Mouse (Mus musculus): ENCODE data around the gene Dab2ip. TPM values are rescaled to one million over a fixed set of nuclear protein-coding genes. Genes with fewer than 3 reads are reported as not detected.

Dab2ip gene
- total and polyA plus RNA-seq, 3 experiments, result 4.9 to 15.6 (median 7.8) TPM

- in situ Hi-C loops (cut with MboI; ENCODE audit: low pct_ligation_motif_present, low pct_unique_long_range_greater_than_20kb, low sequenced_read_pairs), result no loop called here
- no peak overlapping the region for H3K27ac ChIP-seq (ENCODE audit: insufficient read depth, low read depth)
- no peak overlapping the region for H3K4me3 ChIP-seq (replicated peaks in 1 of 3; ENCODE audit: low read depth in 2 of 3, low read length in 2 of 3, poor library complexity in 1 of 3)
- H3K4me2 ChIP-seq (ENCODE audit: insufficient read depth, low read depth, poor library complexity, severe bottlenecking), result no peak overlapping the region
- TF ChIP-seq ZMIZ1 (IDR thresholded peaks at IDR 0.05; ENCODE audit: low read depth, low read length) (no peak), ZKSCAN1 (IDR thresholded peaks at IDR 0.05; ENCODE audit: borderline replicate concordance, low read depth, low read length) (no peak), TCF12 (IDR thresholded peaks at IDR 0.05; ENCODE audit: low read depth, low read length) (no peak), E2F4 (IDR thresholded peaks at IDR 0.05; ENCODE audit: insufficient replicate concordance, low read depth, low read length) (no peak), JUND (conservative IDR thresholded peaks at IDR 0.05; ENCODE audit: low read depth, low read length) (no peak)
- peaks cover 7 to 59% of the 10 kb centered on the region in 2 experiments for H3K4me1 ChIP-seq (ENCODE audit: control insufficient read depth in 1 of 2, insufficient read depth in 2 of 2)
- dilution Hi-C loops (cut with MboI; ENCODE audit: extremely low pct_ligation_motif_present, extremely low pct_unique_long_range_greater_than_20kb, low sequenced_read_pairs), result no loop called here
- DNase-seq (ENCODE audit: extremely low read depth), result no peak
- H3K9ac ChIP-seq (ENCODE audit: insufficient read depth, low read depth), result no peak overlapping the region
- H3K9me3 ChIP-seq (replicated peaks; ENCODE audit: low read length), result no peaks in the 10 kb centered on the region
- no peaks in the 10 kb centered on the region for H3K79me2 ChIP-seq (replicated peaks; ENCODE audit: control insufficient read depth, extremely low read depth, insufficient read depth, poor library complexity, severe bottlenecking)
- peaks cover 58 to 83% of the 10 kb centered on the region in 2 experiments for H3K36me3 ChIP-seq (replicated peaks in 1 of 2; ENCODE audit: control insufficient read depth in 1 of 2, insufficient read depth in 1 of 2, low read length in 1 of 2)
- H3K27me3 ChIP-seq (replicated peaks), result no peaks in the 10 kb centered on the region
These were observed 162.0 kb downstream of the Dab2ip start for GRCm38 (mm10) chr2:35720104-35720503.

- H3K27me3 ChIP-seq (replicated peaks), result no peaks in the 10 kb centered on the region
- DNase-seq (ENCODE audit: extremely low read depth), result no peak
- no peak overlapping the region for H3K4me3 ChIP-seq (replicated peaks in 1 of 3; ENCODE audit: low read depth in 2 of 3, low read length in 2 of 3, poor library complexity in 1 of 3)
- no peak overlapping the region for H3K4me2 ChIP-seq (ENCODE audit: insufficient read depth, low read depth, poor library complexity, severe bottlenecking)
- H3K79me2 ChIP-seq (replicated peaks; ENCODE audit: control insufficient read depth, extremely low read depth, insufficient read depth, poor library complexity, severe bottlenecking), result no peaks in the 10 kb centered on the region
- dilution Hi-C loops (cut with MboI; ENCODE audit: extremely low pct_ligation_motif_present, extremely low pct_unique_long_range_greater_than_20kb, low sequenced_read_pairs) (no loop called here), in situ Hi-C loops (cut with MboI; ENCODE audit: low pct_ligation_motif_present, low pct_unique_long_range_greater_than_20kb, low sequenced_read_pairs) (no loop called here)
- no peak overlapping the region for H3K27ac ChIP-seq (ENCODE audit: insufficient read depth, low read depth)
- H3K9me3 ChIP-seq (replicated peaks; ENCODE audit: low read length), result no peaks in the 10 kb centered on the region
- H3K36me3 ChIP-seq (replicated peaks in 1 of 2; ENCODE audit: control insufficient read depth in 1 of 2, insufficient read depth in 1 of 2, low read length in 1 of 2), result peaks cover 54 to 79% of the 10 kb centered on the region in 2 experiments
- peaks cover 4 to 54% of the 10 kb centered on the region in 2 experiments; a peak in 2 of 4 replicates for H3K4me1 ChIP-seq (ENCODE audit: control insufficient read depth in 1 of 2, insufficient read depth in 2 of 2)
- no peak for TF ChIP-seq RCOR1 (conservative IDR thresholded peaks at IDR 0.05; ENCODE audit: low read depth, low read length)
- TF ChIP-seq POLR2AphosphoS2 (IDR thresholded peaks at IDR 0.05; ENCODE audit: low read depth, low read length), result no peak
- TF ChIP-seq UBTF (IDR thresholded peaks at IDR 0.05; ENCODE audit: low read depth, low read length), result no peak
- TF ChIP-seq USF1 (IDR thresholded peaks at IDR 0.05; ENCODE audit: low read depth, low read length), result no peak
- TF ChIP-seq TBP (conservative IDR thresholded peaks at IDR 0.05; ENCODE audit: low read depth, low read length), result no peak
- TF ChIP-seq MAZ (IDR thresholded peaks at IDR 0.05; ENCODE audit: low read depth, low read length), result no peak
- H3K9ac ChIP-seq (ENCODE audit: insufficient read depth, low read depth), result no peak overlapping the region
These were observed 162.5 kb downstream of the Dab2ip start for GRCm38 (mm10) chr2:35720550-35720949.

GRCm38 (mm10) chr2:35720956-35721355 lies 162.9 kb downstream of the Dab2ip start:
- DNase-seq (ENCODE audit: extremely low read depth), result no peak
- no peaks in the 10 kb centered on the region for H3K27me3 ChIP-seq (replicated peaks)
- no peak overlapping the region for H3K27ac ChIP-seq (ENCODE audit: insufficient read depth, low read depth)
- no peaks in the 10 kb centered on the region for H3K9me3 ChIP-seq (replicated peaks; ENCODE audit: low read length)
- TF ChIP-seq IRF4 (IDR thresholded peaks at IDR 0.05; ENCODE audit: low read depth, low read length) (no peak), ZMIZ1 (IDR thresholded peaks at IDR 0.05; ENCODE audit: low read depth, low read length) (no peak)
- dilution Hi-C loops (cut with MboI; ENCODE audit: extremely low pct_ligation_motif_present, extremely low pct_unique_long_range_greater_than_20kb, low sequenced_read_pairs), result no loop called here
- in situ Hi-C loops (cut with MboI; ENCODE audit: low pct_ligation_motif_present, low pct_unique_long_range_greater_than_20kb, low sequenced_read_pairs), result no loop called here
- H3K4me2 ChIP-seq (ENCODE audit: insufficient read depth, low read depth, poor library complexity, severe bottlenecking), result no peak overlapping the region
- peaks cover 4 to 53% of the 10 kb centered on the region in 2 experiments; a peak in 2 of 4 replicates for H3K4me1 ChIP-seq (ENCODE audit: control insufficient read depth in 1 of 2, insufficient read depth in 2 of 2)
- H3K36me3 ChIP-seq (replicated peaks in 1 of 2; ENCODE audit: control insufficient read depth in 1 of 2, insufficient read depth in 1 of 2, low read length in 1 of 2), result peaks cover 54 to 83% of the 10 kb centered on the region in 2 experiments
- no peaks in the 10 kb centered on the region for H3K79me2 ChIP-seq (replicated peaks; ENCODE audit: control insufficient read depth, extremely low read depth, insufficient read depth, poor library complexity, severe bottlenecking)
- no peak overlapping the region for H3K9ac ChIP-seq (ENCODE audit: insufficient read depth, low read depth)
- no peak overlapping the region for H3K4me3 ChIP-seq (replicated peaks in 1 of 3; ENCODE audit: low read depth in 2 of 3, low read length in 2 of 3, poor library complexity in 1 of 3)
